Mouse (Mus musculus) lung, adult 2 months (tissue): Measurements from ENCODE around the gene Mettl15.
"Not testable (repeated sequence)": the region's sequence is repeated elsewhere in the genome, so short reads cannot be mapped to it uniquely, and the experiment has no call there.

Experiments
- CTCF ChIP-seq: fragments of 200-500 bp; IDR thresholded peaks from 2 replicates; pipeline ENCODE4 v1.5.1; 2011; ENCODE audit warnings: mild to moderate bottlenecking, low read length, control low read depth; ENCODE audit not compliant: insufficient read depth
- POLR2A ChIP-seq: fragments of 200-500 bp; IDR thresholded peaks from 2 replicates; pipeline ENCODE4 v1.6.1; 2011; ENCODE audit warnings: low read depth, mild to moderate bottlenecking, control low read depth, low read length, borderline replicate concordance; ENCODE audit errors: extremely low read depth

DNA sequence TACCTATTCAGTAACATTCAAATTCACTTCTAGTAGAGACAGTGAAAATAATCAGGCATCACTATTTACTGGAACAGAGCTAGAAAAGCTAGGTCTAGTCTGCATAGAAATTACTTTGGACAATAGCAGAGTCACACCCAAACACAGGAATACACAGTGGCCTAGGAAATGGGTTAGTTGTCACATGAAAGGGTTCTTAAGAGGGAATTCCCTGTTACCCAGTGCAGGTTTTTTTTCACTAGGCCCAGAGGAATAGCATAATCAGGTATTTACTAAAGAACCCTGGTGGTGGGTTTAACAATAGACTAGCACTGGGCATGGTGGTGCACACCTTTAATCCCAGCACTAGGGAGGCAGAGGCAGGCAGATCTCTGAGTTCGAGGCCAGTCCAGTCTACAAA is 69.9 kb downstream of the Mettl15 start:
- not testable (repeated sequence) for TF ChIP-seq CTCF, POLR2A
